Mouse (Mus musculus): ENCODE measurements around the gene Pnmal2.

Gene Pnmal2

GRCm38 (mm10) chr7:16978173-16978572, 33.7 kb downstream of the Pnmal2 start:
- DNase-seq (ENCODE audit: low read depth, low spot score) = no peak

GRCm38 (mm10) chr7:16978593-16978992, 34.1 kb downstream of the Pnmal2 start:
- DNase-seq (ENCODE audit: low read depth, low spot score) = no peak

GRCm38 (mm10) chr7:16980348-16980747, 35.9 kb downstream of the Pnmal2 start:
- no peak for DNase-seq (ENCODE audit: low read depth, low spot score)

- DNase-seq (ENCODE audit: low read depth, low spot score) = peak; percentile 92
Measured at GRCm38 (mm10) chr7:16982859-16983568, 38.5 kb downstream of the Pnmal2 start, which contains the start of gene Gm42372. Gene Gm42372, plus strand, starts transcription at chr7:16983086.

GRCm38 (mm10) chr7:16987541-16988149, 43.2 kb downstream of the Pnmal2 start:
- DNase-seq (ENCODE audit: low read depth, low spot score) = no peak

- no peak for DNase-seq (ENCODE audit: low read depth, low spot score)
Measured at GRCm38 (mm10) chr7:16988405-16988804, 43.9 kb downstream of the Pnmal2 start.

- no peak for DNase-seq (ENCODE audit: low read depth, low spot score)
Measured at GRCm38 (mm10) chr7:16990006-16990744, 45.7 kb downstream of the Pnmal2 start.

- peak; percentile 76 for DNase-seq (ENCODE audit: low read depth, low spot score)
Measured at GRCm38 (mm10) chr7:16991681-16992450, 47.4 kb downstream of the Pnmal2 start.

- no peak for DNase-seq (ENCODE audit: low read depth, low spot score)
Measured at GRCm38 (mm10) chr7:16992451-16992807, 47.9 kb downstream of the Pnmal2 start, which contains the start of gene Ccdc8. Gene Ccdc8, plus strand, starts transcription at chr7:16992708.

GRCm38 (mm10) chr7:16993651-16994399, 49.3 kb downstream of the Pnmal2 start:
- DNase-seq (ENCODE audit: low read depth, low spot score) = peak; percentile 86

GRCm38 (mm10) chr7:16994400-16994799, 49.9 kb downstream of the Pnmal2 start:
- no peak for DNase-seq (ENCODE audit: low read depth, low spot score)

- DNase-seq (ENCODE audit: low read depth, low spot score) = no peak
Measured at GRCm38 (mm10) chr7:16995345-16995744, 50.9 kb downstream of the Pnmal2 start.

Data from mesoderm, embryonic 11.5 days (tissue).